Mouse (Mus musculus): ENCODE measurements around the gene Mterf4.

Gene Mterf4

DNA sequence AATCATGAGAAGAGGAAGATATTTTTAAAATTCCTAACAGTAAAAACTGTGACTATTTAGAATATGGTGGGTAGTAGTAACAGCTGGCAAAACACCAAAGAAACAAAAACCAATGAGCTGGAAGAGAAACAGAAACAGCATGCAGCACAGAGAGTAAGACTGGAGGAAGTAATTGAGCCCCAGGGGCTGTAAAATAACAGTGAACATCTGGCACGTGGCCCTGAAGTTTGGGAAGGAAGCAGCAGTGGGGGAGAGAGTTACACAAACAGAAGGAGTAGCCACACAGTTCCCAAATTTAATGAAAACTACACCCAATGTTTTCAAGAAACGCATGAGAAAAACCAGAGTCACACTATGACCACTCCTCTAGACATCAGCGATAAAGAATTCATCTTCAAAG, 38.5 kb downstream of the Mterf4 start:
- in situ Hi-C loops (cut with MboI, MseI) = loop anchor here (10.0 kb wide), 1 partner anchor 882 kb away; no protein-coding TSS in a partner anchor

DNA sequence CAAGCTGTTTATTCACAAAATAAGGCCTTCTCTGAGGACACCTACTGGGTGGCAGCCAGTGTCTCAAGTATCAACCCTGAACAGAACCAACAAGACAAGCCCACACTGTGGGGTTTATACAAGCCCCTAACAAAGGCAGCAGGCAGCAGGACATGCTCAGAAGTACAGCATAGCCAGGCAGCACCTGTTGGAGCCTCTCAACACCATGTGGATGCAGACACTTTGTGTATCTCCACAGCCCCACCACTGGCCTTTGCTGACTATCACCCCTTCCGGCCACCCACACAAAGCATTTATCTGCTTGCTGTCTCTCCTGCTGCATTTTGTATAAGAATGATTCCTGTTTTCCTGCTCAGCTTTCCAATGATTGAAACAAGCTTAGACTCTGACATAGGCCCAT, 48.2 kb downstream of the Mterf4 start:
- in situ Hi-C loops (cut with MboI, MseI) = no loop called here

DNA sequence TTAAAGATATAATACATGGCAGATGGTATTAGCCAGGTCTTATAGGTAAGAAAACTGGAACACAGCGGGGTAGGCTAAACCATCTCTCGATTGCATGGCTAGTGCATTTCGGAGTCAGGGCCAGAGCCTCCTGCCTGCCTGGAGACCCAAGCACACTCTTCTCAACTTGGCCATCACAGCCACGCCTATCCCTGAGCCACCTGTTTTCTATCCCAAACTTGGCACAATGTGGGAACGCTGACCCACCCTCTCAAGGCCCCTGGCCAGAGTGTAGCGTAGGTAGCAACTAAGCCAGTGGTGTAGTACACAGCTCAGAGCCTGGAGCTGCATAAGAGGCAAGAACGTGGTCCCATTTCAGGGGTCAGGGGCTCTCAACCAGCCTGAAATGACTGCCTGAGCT, 50.0 kb downstream of the Mterf4 start:
- in situ Hi-C loops (cut with MboI, MseI) = no loop called here

DNA sequence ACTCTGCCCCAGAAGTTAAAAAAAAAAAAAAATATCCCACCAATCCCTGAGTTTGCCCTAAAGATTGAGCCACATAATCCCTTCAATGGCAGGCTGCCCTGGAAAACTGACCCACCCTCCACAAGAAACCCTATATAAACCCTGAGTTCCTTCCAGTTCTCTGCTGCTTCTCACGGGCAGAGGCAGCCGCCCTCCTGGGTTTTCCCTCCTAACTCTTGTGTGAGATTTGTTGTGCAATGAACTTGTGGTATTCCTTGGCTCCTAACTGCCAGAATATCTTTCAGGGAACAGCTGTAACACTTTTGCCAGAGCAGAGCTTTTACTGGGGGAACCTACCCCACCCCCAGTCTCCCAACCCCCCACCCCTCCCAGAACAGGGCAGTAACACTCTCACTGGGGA, 53.1 kb downstream of the Mterf4 start:
- in situ Hi-C loops (cut with MboI, MseI) = no loop called here

Data from regulatory T cell (primary cell).